Mouse (Mus musculus) myocyte (in vitro differentiated cells): ENCODE data around the gene Zscan22. TPM values are rescaled to one million over a fixed set of nuclear protein-coding genes. Genes with fewer than 3 reads are reported as not detected.

Experiments
- H3K27me3 ChIP-seq: one replicate; pipeline ENCODE4 v1.6.1; 2011; ENCODE audit not compliant: control insufficient read depth, insufficient read depth, insufficient read length
- H3K36me3 ChIP-seq: one replicate; pipeline ENCODE4 v1.6.1; 2011; ENCODE audit not compliant: control insufficient read depth, insufficient read depth
- H3K4me2 ChIP-seq: one replicate; pipeline ENCODE4 v1.6.1; 2011; ENCODE audit warnings: low read depth, control low read depth
- H3K4me3 ChIP-seq: one replicate; pipeline ENCODE4 v1.5.1; 2011; ENCODE audit warnings: mild to moderate bottlenecking, control low read depth, moderate library complexity
- H3K79me2 ChIP-seq: one replicate; pipeline ENCODE4 v1.6.1; 2011; ENCODE audit not compliant: control insufficient read depth, insufficient read depth
- H3ac ChIP-seq: one replicate; pipeline ENCODE4 v1.6.1; 2011; ENCODE audit not compliant: control insufficient read depth, insufficient read length
- CEBPB ChIP-seq: IDR thresholded peaks from 2 replicates; pipeline ENCODE4 v1.6.1; 2011; ENCODE audit warnings: mild to moderate bottlenecking, moderate library complexity; ENCODE audit not compliant: poor library complexity, insufficient read depth, severe bottlenecking
- E2F4 ChIP-seq: IDR thresholded peaks from one replicate; pipeline ENCODE4 v1.6.1; 2011; ENCODE audit warnings: mild to moderate bottlenecking, control low read depth, moderate library complexity; ENCODE audit not compliant: insufficient read depth
- MAX ChIP-seq: IDR thresholded peaks from one replicate; pipeline ENCODE4 v1.6.1; 2011; ENCODE audit warnings: low read depth, mild to moderate bottlenecking, control low read depth
- MYOD1 ChIP-seq, 3 experiments: IDR thresholded peaks; one replicate each; pipeline ENCODE4 v1.6.1; 2011; ENCODE audit warnings: control low read depth in 2 of 3, low read depth in 2 of 3, mild to moderate bottlenecking in 2 of 3, moderate library complexity in 1 of 3; ENCODE audit not compliant: insufficient read length in 2 of 3, control insufficient read depth in 1 of 3
- MYOG ChIP-seq, 3 experiments: IDR thresholded peaks; one replicate each; pipeline ENCODE4 v1.6.1; 2011; ENCODE audit warnings: control low read depth in 2 of 3, low read depth in 2 of 3, mild to moderate bottlenecking in 2 of 3; ENCODE audit not compliant: insufficient read length in 2 of 3, control insufficient read depth in 1 of 3, insufficient read depth in 1 of 3
- POLR2A ChIP-seq: IDR thresholded peaks from one replicate; pipeline ENCODE4 v1.6.1; 2011; ENCODE audit warnings: low read depth, mild to moderate bottlenecking, control low read depth, moderate library complexity; ENCODE audit not compliant: insufficient read length
- POLR2AphosphoS2 ChIP-seq: IDR thresholded peaks from one replicate; pipeline ENCODE4 v1.6.1; 2011; ENCODE audit warnings: low read depth, control low read depth; ENCODE audit not compliant: insufficient read length
- REST ChIP-seq: IDR thresholded peaks from one replicate; pipeline ENCODE4 v1.6.1; 2011; ENCODE audit warnings: mild to moderate bottlenecking, control low read depth, moderate library complexity; ENCODE audit not compliant: insufficient read depth, insufficient read length
- SRF ChIP-seq: IDR thresholded peaks from one replicate; pipeline ENCODE4 v1.6.1; 2011; ENCODE audit warnings: low read depth; ENCODE audit not compliant: control insufficient read depth, insufficient read length
- TCF12 ChIP-seq: IDR thresholded peaks from one replicate; pipeline ENCODE4 v1.6.1; 2011; ENCODE audit warnings: mild to moderate bottlenecking, control low read depth; ENCODE audit not compliant: poor library complexity, insufficient read depth, severe bottlenecking
- TCF3 ChIP-seq: IDR thresholded peaks from one replicate; pipeline ENCODE4 v1.6.1; 2011; ENCODE audit warnings: low read depth, control low read depth; ENCODE audit not compliant: insufficient read length
- USF1 ChIP-seq: IDR thresholded peaks from one replicate; pipeline ENCODE4 v1.6.1; 2011; ENCODE audit warnings: low read depth, mild to moderate bottlenecking, control low read depth, moderate library complexity
- polyA plus RNA-seq: library from polyadenylated mRNA; unstranded; fragments of >200 nt; fragmentation: generic; extraction: Trizol; gene quantifications from one replicate; pipeline ENCODE4 v1.2.1, GENCODE M21; 2012; ENCODE audit warnings: missing spikeins

The Zscan22 gene
- polyA plus RNA-seq, 1 experiment, result 3.1 TPM

DNA sequence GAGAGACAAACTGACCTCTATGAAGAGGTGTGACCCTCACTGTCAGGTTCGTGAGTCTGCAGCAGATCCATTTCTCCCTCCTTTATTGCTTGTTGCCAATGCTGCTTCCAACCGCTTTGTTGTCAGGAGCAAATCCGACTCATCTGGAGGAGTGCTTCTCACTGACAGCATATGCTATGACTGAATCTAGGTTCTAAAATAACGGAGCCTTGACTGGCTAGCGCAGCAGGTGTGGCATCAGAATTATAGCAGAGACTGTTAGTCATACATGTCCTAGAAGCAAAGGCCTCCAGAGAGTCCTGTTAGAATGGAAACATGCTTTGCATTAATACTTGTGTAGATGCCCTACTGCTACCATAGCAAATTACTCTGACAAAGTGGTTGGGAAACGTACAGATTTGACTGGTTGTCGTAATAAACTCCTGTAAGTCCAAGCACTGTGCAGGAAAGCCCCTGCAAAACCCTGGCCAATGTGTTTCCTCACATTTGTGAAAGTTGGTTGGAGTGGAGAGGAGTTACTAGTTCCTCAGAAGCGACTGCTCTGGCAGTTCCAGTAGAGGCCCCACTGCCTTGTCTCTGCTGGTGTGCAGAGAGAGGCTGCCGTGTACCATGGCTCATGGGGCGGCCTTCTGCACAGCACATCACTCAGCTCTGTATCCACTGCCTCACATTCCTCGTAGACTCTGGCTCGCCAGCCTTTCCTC, 10.9 kb upstream of the Zscan22 start:
- H3K79me2 ChIP-seq, result no peaks in the 10 kb centered on the region
- H3K4me2 ChIP-seq, result no peak overlapping the region
- no peak overlapping the region for H3K4me3 ChIP-seq
- H3K36me3 ChIP-seq, result peaks cover 15% of the 10 kb centered on the region
- no peak overlapping the region for H3ac ChIP-seq
- TF ChIP-seq TCF12 (no peak), POLR2AphosphoS2 (no peak), E2F4 (no peak), CEBPB (no peak), USF1 (no peak), MYOG (IDR thresholded peaks at IDR 0.05; ENCODE audit: control insufficient read depth in 1 of 3, insufficient read depth in 1 of 3, insufficient read length in 2 of 3, low read depth in 2 of 3) (no peak), TCF3 (no peak), SRF (no peak), MYOD1 (IDR thresholded peaks at IDR 0.05; ENCODE audit: control insufficient read depth in 1 of 3, insufficient read length in 2 of 3, low read depth in 2 of 3) (no peak), POLR2A (no peak), MAX (no peak), REST (no peak)
- no peaks in the 10 kb centered on the region for H3K27me3 ChIP-seq

DNA sequence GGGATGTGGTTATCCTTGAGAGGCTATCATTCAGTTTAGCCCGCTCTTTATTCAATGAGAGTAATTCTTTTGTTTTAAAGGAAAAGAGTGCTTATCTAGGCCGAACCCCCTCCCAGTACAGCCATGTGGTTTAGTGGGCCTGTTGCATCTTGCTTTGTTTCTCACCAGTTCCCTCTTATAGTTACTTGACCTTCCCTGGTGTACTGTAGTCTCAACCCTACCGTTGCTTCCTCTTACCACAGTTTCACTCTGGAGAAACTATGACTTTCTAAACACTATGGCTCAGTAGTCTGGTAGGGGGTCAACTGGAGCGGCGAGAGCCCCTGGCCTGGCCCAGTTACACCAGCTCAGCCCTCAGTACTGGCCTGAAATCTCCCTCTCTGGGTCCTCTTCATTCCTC, 10.0 kb upstream of the Zscan22 start:
- Histone ChIP-seq H3K36me3 (peaks cover 15% of the 10 kb centered on the region), H3K79me2 (no peaks in the 10 kb centered on the region), H3K4me3 (no peak overlapping the region), H3K27me3 (no peaks in the 10 kb centered on the region), H3K4me2 (no peak overlapping the region), H3ac (no peak overlapping the region)
- TF ChIP-seq REST (no peak), MYOD1 (IDR thresholded peaks at IDR 0.05; ENCODE audit: control insufficient read depth in 1 of 3, insufficient read length in 2 of 3, low read depth in 2 of 3) (no peak), E2F4 (no peak), POLR2A (no peak), USF1 (no peak), TCF3 (no peak), CEBPB (no peak), MAX (no peak)

DNA sequence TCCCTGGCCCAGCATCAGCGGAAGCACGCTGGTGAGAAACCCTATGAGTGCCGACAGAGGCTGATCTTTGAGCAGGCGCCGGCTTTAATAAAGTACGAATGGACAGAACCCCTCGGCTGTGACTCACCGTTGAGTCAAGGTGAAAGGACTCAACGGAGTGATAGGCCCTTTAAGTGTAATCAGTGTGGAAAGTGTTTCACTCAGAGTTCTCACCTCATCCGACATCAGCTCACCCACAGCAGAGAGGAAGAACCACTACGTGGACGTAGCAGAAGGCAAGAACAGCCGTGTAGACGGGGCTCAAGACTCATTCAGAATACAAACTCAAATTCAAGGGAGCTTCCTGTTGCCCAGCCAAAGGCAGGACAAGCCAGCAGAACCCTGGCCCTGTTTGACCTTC, 6.7 kb upstream of the Zscan22 start:
- H3K27me3 ChIP-seq, result no peaks in the 10 kb centered on the region
- peaks cover 6% of the 10 kb centered on the region for H3K36me3 ChIP-seq
- TF ChIP-seq TCF3 (no peak), REST (no peak), POLR2A (no peak), POLR2AphosphoS2 (no peak), MAX (no peak), MYOD1 (IDR thresholded peaks at IDR 0.05; ENCODE audit: control insufficient read depth in 1 of 3, insufficient read length in 2 of 3, low read depth in 2 of 3) (no peak), SRF (no peak), CEBPB (no peak), E2F4 (no peak)
- H3ac ChIP-seq, result no peak overlapping the region
- H3K4me3 ChIP-seq, result no peak overlapping the region
- no peaks in the 10 kb centered on the region for H3K79me2 ChIP-seq
- H3K4me2 ChIP-seq, result no peak overlapping the region

DNA sequence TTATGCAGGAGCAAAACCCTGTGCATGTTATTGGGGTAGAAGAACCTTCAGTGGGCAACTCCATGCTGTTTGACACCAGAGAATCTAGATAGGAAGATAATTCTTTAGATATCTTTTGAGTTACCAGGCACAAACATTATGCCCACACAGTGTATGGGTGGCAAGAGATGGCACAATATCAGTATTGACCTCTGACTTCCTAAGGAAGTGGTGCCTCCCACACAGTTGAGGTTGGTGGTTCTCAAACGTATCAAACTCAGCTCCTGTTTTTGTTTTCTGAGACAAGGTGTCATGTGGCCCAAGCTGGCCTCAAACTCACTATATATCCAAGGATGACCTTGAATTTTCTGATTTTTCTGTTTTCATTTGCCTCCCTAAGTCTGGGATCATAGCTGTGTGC, 6.3 kb upstream of the Zscan22 start:
- TF ChIP-seq CEBPB, result no peak
- TF ChIP-seq POLR2AphosphoS2, result no peak
- TF ChIP-seq E2F4, result no peak
- no peak for TF ChIP-seq TCF3
- no peak for TF ChIP-seq MYOG (IDR thresholded peaks at IDR 0.05; ENCODE audit: control insufficient read depth in 1 of 3, insufficient read depth in 1 of 3, insufficient read length in 2 of 3, low read depth in 2 of 3)
- no peak for TF ChIP-seq TCF12
- TF ChIP-seq USF1, result no peak
- TF ChIP-seq POLR2A, result no peak
- no peak for TF ChIP-seq MYOD1 (IDR thresholded peaks at IDR 0.05; ENCODE audit: control insufficient read depth in 1 of 3, insufficient read length in 2 of 3, low read depth in 2 of 3)
- TF ChIP-seq MAX, result no peak
- TF ChIP-seq SRF, result no peak
- TF ChIP-seq REST, result no peak
- Histone ChIP-seq H3K79me2 (no peaks in the 10 kb centered on the region), H3K27me3 (no peaks in the 10 kb centered on the region)

DNA sequence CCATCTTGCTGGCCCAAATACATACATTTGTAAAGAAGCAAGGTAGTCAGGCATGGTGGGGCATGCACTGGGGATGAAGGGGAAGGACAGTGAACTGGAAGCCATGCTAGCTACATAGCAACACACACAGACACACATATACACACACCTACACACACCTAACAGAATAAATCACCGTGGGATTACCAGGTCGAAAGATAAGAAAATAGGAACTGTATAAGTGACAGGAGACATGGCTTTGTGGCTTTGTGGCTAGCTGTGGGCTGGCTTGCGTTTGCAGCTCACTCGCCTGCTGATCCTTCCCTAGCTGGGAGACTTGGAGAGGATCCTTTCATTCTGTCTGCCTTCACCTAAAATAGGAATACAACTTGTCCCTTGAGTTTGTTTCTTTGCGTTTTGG, 3.9 kb downstream of the Zscan22 start:
- no peak overlapping the region for H3K4me2 ChIP-seq
- TF ChIP-seq E2F4 (no peak), TCF12 (no peak), MAX (no peak), REST (no peak), CEBPB (no peak)
- H3K27me3 ChIP-seq, result no peaks in the 10 kb centered on the region
- H3K36me3 ChIP-seq, result peaks cover 7% of the 10 kb centered on the region
- H3K4me3 ChIP-seq, result no peak overlapping the region
- peaks cover 9% of the 10 kb centered on the region for H3K79me2 ChIP-seq
- H3ac ChIP-seq, result no peak overlapping the region

More for the DNA sequence above, 6.3 kb upstream of the Zscan22 start:
- Histone ChIP-seq H3K4me2 (no peak overlapping the region), H3K4me3 (no peak overlapping the region), H3K36me3 (peaks cover 6% of the 10 kb centered on the region), H3ac (no peak overlapping the region)
